Mouse (Mus musculus): ENCODE results near the gene Intu. TPM values are rescaled to one million over a fixed set of nuclear protein-coding genes. Genes with fewer than 3 reads are reported as not detected.

Gene Intu
- polyA plus RNA-seq (2012; fragmentation: generic; extraction: Trizol): 2.0 TPM
- long read RNA-seq, experiment 1, partial matches to known transcripts: 1 of 3 reads
- long read RNA-seq, experiment 1, other reads (novel, unspliced or antisense): 2 of 3 reads
- long read RNA-seq, experiment 2, full-length matches to known transcripts: 2 of 9 reads
- long read RNA-seq, experiment 2, partial matches to known transcripts: 4 of 9 reads
- long read RNA-seq, experiment 2, other reads (novel, unspliced or antisense): 3 of 9 reads

DNA sequence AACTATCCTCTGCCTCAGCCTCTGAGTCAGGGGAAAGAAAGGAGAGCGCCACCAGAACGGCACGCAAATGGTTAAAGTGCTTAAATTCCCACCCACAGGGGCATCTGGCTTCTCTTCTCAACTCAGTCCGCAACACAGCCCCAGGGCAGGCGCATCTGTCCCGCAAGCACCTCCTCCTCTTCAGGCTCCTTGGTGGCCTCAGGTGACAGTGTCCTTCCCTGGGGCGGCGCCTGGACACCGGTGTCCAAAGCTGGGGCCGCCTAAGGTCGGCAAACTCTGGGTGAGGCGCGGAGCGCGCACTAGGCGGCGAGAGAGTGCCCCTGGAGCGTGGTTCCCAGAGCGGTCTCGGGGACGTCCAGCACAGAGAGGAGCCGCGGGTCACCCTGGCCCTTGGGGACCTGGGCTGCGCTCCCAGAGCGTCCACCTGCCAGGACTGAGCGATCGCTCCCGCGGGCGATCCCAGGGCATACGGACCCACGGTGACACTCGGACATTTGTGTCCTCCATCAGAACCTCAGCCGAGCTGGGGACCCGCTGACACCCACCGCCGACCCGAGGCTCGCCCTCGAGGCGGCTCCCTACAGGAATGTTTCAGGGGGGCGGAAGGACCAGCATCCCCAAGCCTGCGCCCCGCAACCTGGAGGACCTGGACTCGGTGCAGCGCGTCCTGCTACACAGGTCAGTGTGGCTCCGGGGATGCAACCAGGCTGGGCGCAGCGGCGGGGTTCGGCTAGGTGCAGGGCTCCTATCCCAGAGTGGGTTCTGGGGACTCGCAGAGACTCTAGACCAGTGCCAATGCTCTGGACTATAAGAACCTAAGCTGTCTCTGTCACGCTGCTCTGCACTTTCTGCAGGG, at the start of gene Intu:
Intu (plus strand) TSS at position 1 of the 856 bp plus-strand sequence.
- TF ChIP-seq CEBPB (IDR thresholded peaks at IDR 0.05; ENCODE audit: low read depth) (no peak), MAX (IDR thresholded peaks at IDR 0.05) (no peak), MYOD1 (IDR thresholded peaks at IDR 0.05; ENCODE audit: control insufficient read depth, insufficient read length, low read depth) (no peak), FOSL1 (IDR thresholded peaks at IDR 0.05; ENCODE audit: insufficient read depth, low read length, poor library complexity, severe bottlenecking) (no peak), CTCF (IDR thresholded peaks at IDR 0.05; ENCODE audit: control insufficient read depth, insufficient read depth, insufficient read length) (peak; percentile 40), USF1 (IDR thresholded peaks at IDR 0.05; ENCODE audit: low read depth) (no peak), MYOG (IDR thresholded peaks at IDR 0.05; ENCODE audit: control insufficient read depth, extremely low read depth, insufficient read length) (no peak)
- Histone ChIP-seq H3K27me3 (ENCODE audit: control insufficient read depth, insufficient read depth, insufficient read length) (peaks cover 4% of the 10 kb centered on the region), H3K79me3 (ENCODE audit: low read depth) (no peaks in the 10 kb centered on the region), H3K79me2 (ENCODE audit: control insufficient read depth, insufficient read depth) (no peaks in the 10 kb centered on the region), H3K4me3 (ENCODE audit: insufficient read depth, poor library complexity, severe bottlenecking) (no peak within 1 kb of the TSS), H3K36me3 (ENCODE audit: control insufficient read depth, insufficient read depth) (no peaks in the 10 kb centered on the region), H3ac (ENCODE audit: control insufficient read depth, insufficient read length, low read depth) (no peak within 1 kb of the TSS)

DNA sequence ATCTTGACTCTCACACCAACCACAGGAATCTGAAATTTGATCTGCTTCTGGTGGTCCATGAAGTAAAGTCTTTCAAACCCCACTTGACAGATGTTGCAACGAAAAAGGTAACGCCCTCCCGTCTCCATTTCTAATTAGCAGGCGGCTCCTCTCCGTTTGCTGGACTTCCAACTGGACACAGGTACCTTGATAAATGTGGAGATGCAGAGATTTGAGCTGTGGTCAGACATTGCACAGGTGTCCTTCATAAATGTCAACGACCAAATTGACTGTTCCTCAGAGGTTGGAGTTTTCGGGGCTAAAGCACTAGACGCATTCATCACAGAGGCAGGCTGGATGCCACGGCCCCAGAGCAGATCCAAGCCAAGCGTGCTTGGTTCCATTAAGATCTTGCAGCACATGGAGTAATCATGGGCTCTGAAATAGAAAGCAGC, 47.8 kb upstream of the Intu start:
- H3K79me3 ChIP-seq (ENCODE audit: low read depth): no peaks in the 10 kb centered on the region
- no peaks in the 10 kb centered on the region for H3K79me2 ChIP-seq (ENCODE audit: control insufficient read depth, insufficient read depth)
- H3K36me3 ChIP-seq (ENCODE audit: control insufficient read depth, insufficient read depth): no peaks in the 10 kb centered on the region
- no peak overlapping the region for H3ac ChIP-seq (ENCODE audit: control insufficient read depth, insufficient read length, low read depth)
- no peak overlapping the region for H3K4me3 ChIP-seq (ENCODE audit: insufficient read depth, poor library complexity, severe bottlenecking)
- TF ChIP-seq FOSL1 (IDR thresholded peaks at IDR 0.05; ENCODE audit: insufficient read depth, low read length, poor library complexity, severe bottlenecking) (no peak), MYOG (IDR thresholded peaks at IDR 0.05; ENCODE audit: control insufficient read depth, extremely low read depth, insufficient read length) (no peak), MAX (IDR thresholded peaks at IDR 0.05) (no peak), CTCF (IDR thresholded peaks at IDR 0.05; ENCODE audit: control insufficient read depth, insufficient read depth, insufficient read length) (no peak), CEBPB (IDR thresholded peaks at IDR 0.05; ENCODE audit: low read depth) (no peak)
- H3K27me3 ChIP-seq (ENCODE audit: control insufficient read depth, insufficient read depth, insufficient read length): no peaks in the 10 kb centered on the region

DNA sequence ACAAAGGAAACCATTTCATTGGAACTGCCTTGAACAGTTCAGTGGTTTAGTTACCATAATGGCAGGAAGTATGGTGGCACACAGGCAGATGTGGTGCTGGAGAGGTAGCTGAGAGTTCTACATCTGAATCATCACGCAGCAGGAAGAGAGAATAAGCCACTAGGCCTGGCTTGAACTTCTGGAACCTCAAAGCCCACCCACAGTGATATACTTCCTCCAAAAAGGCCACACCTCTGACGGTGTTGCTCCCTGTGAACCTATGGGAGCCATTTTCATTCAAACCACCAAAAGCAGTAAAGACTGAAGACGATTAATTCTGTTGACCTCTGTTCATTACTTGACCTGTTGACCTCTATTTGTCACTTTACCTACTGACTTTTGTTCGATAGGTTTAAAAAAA, 43.7 kb upstream of the Intu start:
- Histone ChIP-seq H3K79me2 (ENCODE audit: control insufficient read depth, insufficient read depth) (no peaks in the 10 kb centered on the region), H3ac (ENCODE audit: control insufficient read depth, insufficient read length, low read depth) (no peak overlapping the region), H3K27me3 (ENCODE audit: control insufficient read depth, insufficient read depth, insufficient read length) (no peaks in the 10 kb centered on the region), H3K36me3 (ENCODE audit: control insufficient read depth, insufficient read depth) (no peaks in the 10 kb centered on the region), H3K79me3 (ENCODE audit: low read depth) (no peaks in the 10 kb centered on the region), H3K4me3 (ENCODE audit: insufficient read depth, poor library complexity, severe bottlenecking) (no peak overlapping the region)
- TF ChIP-seq CTCF (IDR thresholded peaks at IDR 0.05; ENCODE audit: control insufficient read depth, insufficient read depth, insufficient read length): no peak
- TF ChIP-seq FOSL1 (IDR thresholded peaks at IDR 0.05; ENCODE audit: insufficient read depth, low read length, poor library complexity, severe bottlenecking): no peak
- no peak for TF ChIP-seq CEBPB (IDR thresholded peaks at IDR 0.05; ENCODE audit: low read depth)
- TF ChIP-seq MYOG (IDR thresholded peaks at IDR 0.05; ENCODE audit: control insufficient read depth, extremely low read depth, insufficient read length): no peak
- no peak for TF ChIP-seq MAX (IDR thresholded peaks at IDR 0.05)
- no peak for TF ChIP-seq MYOD1 (IDR thresholded peaks at IDR 0.05; ENCODE audit: control insufficient read depth, insufficient read length, low read depth)
- no peak for TF ChIP-seq USF1 (IDR thresholded peaks at IDR 0.05; ENCODE audit: low read depth)

DNA sequence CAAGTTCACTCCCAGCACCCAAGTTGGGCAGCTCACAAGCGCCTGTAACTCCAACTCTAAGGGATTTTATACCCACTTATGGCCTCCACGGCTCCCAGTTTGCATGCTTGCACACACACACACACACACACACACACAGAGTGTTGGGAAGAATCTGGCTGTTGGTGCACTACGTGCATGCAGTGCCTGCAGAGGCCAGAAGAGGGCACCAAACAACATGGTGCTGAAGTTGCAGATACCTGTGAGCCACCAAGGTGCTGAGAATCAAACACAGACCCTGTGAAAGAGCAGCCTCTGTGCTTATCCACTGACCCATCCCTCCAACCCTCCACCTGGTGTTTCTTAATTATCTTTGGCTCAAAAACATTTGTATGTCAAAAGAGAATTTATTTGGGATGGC, 39.3 kb upstream of the Intu start:
- no peaks in the 10 kb centered on the region for H3K27me3 ChIP-seq (ENCODE audit: control insufficient read depth, insufficient read depth, insufficient read length)
- TF ChIP-seq MYOD1 (IDR thresholded peaks at IDR 0.05; ENCODE audit: control insufficient read depth, insufficient read length, low read depth) (no peak), MAX (IDR thresholded peaks at IDR 0.05) (no peak), CTCF (IDR thresholded peaks at IDR 0.05; ENCODE audit: control insufficient read depth, insufficient read depth, insufficient read length) (no peak), MYOG (IDR thresholded peaks at IDR 0.05; ENCODE audit: control insufficient read depth, extremely low read depth, insufficient read length) (no peak), FOSL1 (IDR thresholded peaks at IDR 0.05; ENCODE audit: insufficient read depth, low read length, poor library complexity, severe bottlenecking) (no peak), USF1 (IDR thresholded peaks at IDR 0.05; ENCODE audit: low read depth) (no peak), CEBPB (IDR thresholded peaks at IDR 0.05; ENCODE audit: low read depth) (no peak)
- no peak overlapping the region for H3ac ChIP-seq (ENCODE audit: control insufficient read depth, insufficient read length, low read depth)

DNA sequence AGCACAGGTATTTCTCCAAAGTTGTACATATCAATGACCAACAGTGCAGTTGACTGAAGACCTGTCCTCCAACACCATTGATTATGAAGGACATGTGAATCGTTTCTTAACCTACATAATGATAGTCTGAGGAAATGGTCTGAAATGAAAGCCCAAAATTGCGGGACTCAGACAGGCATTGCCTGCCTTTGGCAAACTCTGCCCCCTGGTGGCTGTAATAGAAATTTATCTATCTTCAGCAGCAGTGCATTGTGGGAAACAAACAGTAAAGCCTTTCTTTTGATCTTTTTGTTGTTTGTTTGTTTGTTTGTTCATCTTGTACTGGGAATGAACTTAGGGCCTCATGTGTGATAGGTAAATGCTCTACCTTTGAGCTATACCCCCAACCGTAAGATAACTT, 32.2 kb upstream of the Intu start:
- no peaks in the 10 kb centered on the region for H3K36me3 ChIP-seq (ENCODE audit: control insufficient read depth, insufficient read depth)
- TF ChIP-seq USF1 (IDR thresholded peaks at IDR 0.05; ENCODE audit: low read depth): no peak
- no peak for TF ChIP-seq CTCF (IDR thresholded peaks at IDR 0.05; ENCODE audit: control insufficient read depth, insufficient read depth, insufficient read length)
- no peak for TF ChIP-seq MYOG (IDR thresholded peaks at IDR 0.05; ENCODE audit: control insufficient read depth, extremely low read depth, insufficient read length)
- TF ChIP-seq MYOD1 (IDR thresholded peaks at IDR 0.05; ENCODE audit: control insufficient read depth, insufficient read length, low read depth): no peak
- no peak for TF ChIP-seq MAX (IDR thresholded peaks at IDR 0.05)
- no peak for TF ChIP-seq FOSL1 (IDR thresholded peaks at IDR 0.05; ENCODE audit: insufficient read depth, low read length, poor library complexity, severe bottlenecking)
- no peak for TF ChIP-seq CEBPB (IDR thresholded peaks at IDR 0.05; ENCODE audit: low read depth)
- H3K79me2 ChIP-seq (ENCODE audit: control insufficient read depth, insufficient read depth): no peaks in the 10 kb centered on the region
- no peaks in the 10 kb centered on the region for H3K79me3 ChIP-seq (ENCODE audit: low read depth)
- no peak overlapping the region for H3K4me3 ChIP-seq (ENCODE audit: insufficient read depth, poor library complexity, severe bottlenecking)
- H3K27me3 ChIP-seq (ENCODE audit: control insufficient read depth, insufficient read depth, insufficient read length): no peaks in the 10 kb centered on the region
- H3ac ChIP-seq (ENCODE audit: control insufficient read depth, insufficient read length, low read depth): no peak overlapping the region

More for the DNA sequence above, 39.3 kb upstream of the Intu start:
- no peak overlapping the region for H3K4me3 ChIP-seq (ENCODE audit: insufficient read depth, poor library complexity, severe bottlenecking)
- no peaks in the 10 kb centered on the region for H3K79me3 ChIP-seq (ENCODE audit: low read depth)
- H3K79me2 ChIP-seq (ENCODE audit: control insufficient read depth, insufficient read depth): no peaks in the 10 kb centered on the region
- no peaks in the 10 kb centered on the region for H3K36me3 ChIP-seq (ENCODE audit: control insufficient read depth, insufficient read depth)

All from C2C12 (cell line).